Mouse (Mus musculus) kidney, embryonic 16.5 days (tissue): ENCODE results near the gene Desi2. TPM values are rescaled to one million over a fixed set of nuclear protein-coding genes. Genes with fewer than 3 reads are reported as not detected.
"Not testable (repeated sequence)": the region's sequence is repeated elsewhere in the genome, so short reads cannot be mapped to it uniquely, and the experiment has no call there.

ENCODE experiments used
- ATAC-seq: fragments of 200-750 bp; cut with Nextera tagmentation; 2 replicates; pipeline ENCODE4 v1.8.0; 2017; ENCODE audit warnings: moderate TSS enrichment; ENCODE audit not compliant: low FRiP score, low TSS enrichment
- H3K27ac ChIP-seq: fragments of 300-500 bp; sonication (generic); 2 replicates; pipeline ENCODE4 v1.5.1; 2014; ENCODE audit warnings: low read length
- H3K27me3 ChIP-seq: fragments of 300-500 bp; sonication (generic); 2 replicates; pipeline ENCODE4 v1.6.1; 2014; ENCODE audit warnings: low read length, control low read depth, mixed read lengths; ENCODE audit not compliant: insufficient read depth
- H3K36me3 ChIP-seq: fragments of 300-500 bp; sonication (generic); 2 replicates; pipeline ENCODE4 v1.6.1; 2014; ENCODE audit warnings: low read length, control low read depth, mixed read lengths; ENCODE audit not compliant: insufficient read depth
- H3K4me1 ChIP-seq: fragments of 300-500 bp; sonication (generic); 2 replicates; pipeline ENCODE4 v1.6.1; 2014; ENCODE audit warnings: low read length, control low read depth, mixed read lengths; ENCODE audit not compliant: insufficient read depth
- H3K4me2 ChIP-seq: fragments of 300-500 bp; sonication (generic); replicated peaks from 2 replicates; pipeline ENCODE4 v1.6.1; 2014; ENCODE audit warnings: low read depth, low read length
- H3K4me3 ChIP-seq: fragments of 300-500 bp; sonication (generic); 2 replicates; pipeline ENCODE4 v1.5.1; 2014; ENCODE audit warnings: mild to moderate bottlenecking, low read length
- H3K9ac ChIP-seq: fragments of 300-500 bp; sonication (generic); replicated peaks from 2 replicates; pipeline ENCODE4 v1.6.1; 2014; ENCODE audit warnings: low read length
- H3K9me3 ChIP-seq: fragments of 300-500 bp; sonication (generic); 2 replicates; pipeline ENCODE4 v1.6.1; 2016; ENCODE audit warnings: low read length, control low read depth
- WGBS: fragments of 180-500 bp; shearing (Covaris S2); extraction: QIAGEN DNeasy Blood & Tissue Kit; methylation state at CpG from one replicate; pipeline ENCODE4 v1.1.7; 2014; 5-methylcytosine and 5-hydroxymethylcytosine counted together
- polyA plus RNA-seq: library from polyadenylated mRNA; unstranded; fragments of >200 nt; fragmentation: Nextera tagmentation; extraction: Ambion mirVana; gene quantifications from 2 replicates; pipeline ENCODE4 v1.2.1, GENCODE M21; 2015

Gene Desi2
- polyA plus RNA-seq, 1 experiment from 2014 or later = 18.5 TPM

- 88% methylated on average over 4 of the region's 4 CpGs for WGBS
- Histone ChIP-seq H3K4me3 (no peak overlapping the region), H3K27me3 (no peaks in the 10 kb centered on the region), H3K4me1 (no peaks in the 10 kb centered on the region), H3K27ac (no peak overlapping the region), H3K9me3 (no peaks in the 10 kb centered on the region), H3K36me3 (peaks cover 31% of the 10 kb centered on the region), H3K9ac (no peak overlapping the region), H3K4me2 (no peak overlapping the region)
- ATAC-seq = no peak
Measured at GRCm38 (mm10) chr1:178254598-178254997, 67.4 kb downstream of the Desi2 start.

GRCm38 (mm10) chr1:178256351-178256750, 69.1 kb downstream of the Desi2 start:
- no peaks in the 10 kb centered on the region for H3K4me1 ChIP-seq
- H3K9ac ChIP-seq = no peak overlapping the region
- no peak for ATAC-seq
- no peak overlapping the region for H3K4me2 ChIP-seq
- no peaks in the 10 kb centered on the region for H3K27me3 ChIP-seq
- no peak overlapping the region for H3K27ac ChIP-seq
- WGBS = 96% methylated on average over 4 of the region's 4 CpGs
- H3K36me3 ChIP-seq = peaks cover 18% of the 10 kb centered on the region; the same call in 1 of the 2 replicates
- no peaks in the 10 kb centered on the region for H3K9me3 ChIP-seq
- H3K4me3 ChIP-seq = no peak overlapping the region

- H3K4me3 ChIP-seq = no peak overlapping the region
- H3K4me2 ChIP-seq = no peak overlapping the region
- no peaks in the 10 kb centered on the region for H3K27me3 ChIP-seq
- H3K27ac ChIP-seq = no peak overlapping the region
- ATAC-seq = no peak
- H3K9me3 ChIP-seq = no peaks in the 10 kb centered on the region
- H3K4me1 ChIP-seq = no peaks in the 10 kb centered on the region
- H3K9ac ChIP-seq = no peak overlapping the region
- peaks cover 12% of the 10 kb centered on the region; the same call in 1 of the 2 replicates for H3K36me3 ChIP-seq
- 87% methylated on average over 2 of the region's 2 CpGs for WGBS
Measured at GRCm38 (mm10) chr1:178258821-178259220, 71.6 kb downstream of the Desi2 start.

- H3K4me3 ChIP-seq, H3K4me2 ChIP-seq, H3K27me3 ChIP-seq, H3K27ac ChIP-seq, ATAC-seq, H3K36me3 ChIP-seq, H3K4me1 ChIP-seq, H3K9ac ChIP-seq, H3K9me3 ChIP-seq: not testable (repeated sequence)
- WGBS = 94% methylated on average over 3 of the region's 3 CpGs
Measured at GRCm38 (mm10) chr1:178265381-178265780, 78.2 kb downstream of the Desi2 start.

- no peak overlapping the region for H3K4me2 ChIP-seq
- no peak overlapping the region for H3K9ac ChIP-seq
- H3K4me3 ChIP-seq = no peak overlapping the region
- WGBS = 68% methylated on average over 6 of the region's 6 CpGs
- H3K27ac ChIP-seq = no peak overlapping the region
- no peaks in the 10 kb centered on the region for H3K27me3 ChIP-seq
- peaks cover 5% of the 10 kb centered on the region; the same call in 1 of the 2 replicates for H3K4me1 ChIP-seq
- H3K36me3 ChIP-seq = no peaks in the 10 kb centered on the region
- no peaks in the 10 kb centered on the region for H3K9me3 ChIP-seq
- no peak for ATAC-seq
Measured at GRCm38 (mm10) chr1:178270635-178271034, 83.4 kb downstream of the Desi2 start.

GRCm38 (mm10) chr1:178275174-178275730, 88.0 kb downstream of the Desi2 start:
- no peaks in the 10 kb centered on the region for H3K9me3 ChIP-seq
- H3K36me3 ChIP-seq = no peaks in the 10 kb centered on the region
- no peak overlapping the region for H3K27ac ChIP-seq
- H3K4me2 ChIP-seq = peak overlapping the region; percentile 77
- peaks cover 7% of the 10 kb centered on the region; the same call in 1 of the 2 replicates for H3K4me1 ChIP-seq
- WGBS = 14% methylated on average over 9 of the region's 9 CpGs
- H3K4me3 ChIP-seq = peak overlapping the region; percentile 65
- peak; percentile 13; the same call in 1 of the 2 replicates for ATAC-seq
- H3K27me3 ChIP-seq = no peaks in the 10 kb centered on the region
- no peak overlapping the region for H3K9ac ChIP-seq

GRCm38 (mm10) chr1:178275738-178276053, 88.5 kb downstream of the Desi2 start:
- H3K27ac ChIP-seq = no peak overlapping the region
- 2% methylated on average over 11 of the region's 11 CpGs for WGBS

GRCm38 (mm10) chr1:178276054-178276911, 89.1 kb downstream of the Desi2 start:
- WGBS = under 1% methylated on average over 78 of the region's 87 CpGs
- no peaks in the 10 kb centered on the region for H3K27me3 ChIP-seq
- peak overlapping the region; percentile 83 for H3K9ac ChIP-seq
- peak; percentile 87 for ATAC-seq
- no peak overlapping the region; the same call in 1 of the 2 replicates for H3K27ac ChIP-seq
- peak overlapping the region; percentile 77 for H3K4me2 ChIP-seq
- H3K4me3 ChIP-seq = peak overlapping the region; percentile 65
- H3K36me3 ChIP-seq = no peaks in the 10 kb centered on the region
- H3K9me3 ChIP-seq = no peaks in the 10 kb centered on the region
- peaks cover 7% of the 10 kb centered on the region; the same call in 1 of the 2 replicates for H3K4me1 ChIP-seq

More at GRCm38 (mm10) chr1:178275738-178276053, 88.5 kb downstream of the Desi2 start:
- Histone ChIP-seq H3K4me1 (peaks cover 7% of the 10 kb centered on the region; the same call in 1 of the 2 replicates), H3K27me3 (no peaks in the 10 kb centered on the region), H3K4me3 (peak overlapping the region; percentile 65), H3K36me3 (no peaks in the 10 kb centered on the region), H3K9me3 (no peaks in the 10 kb centered on the region), H3K4me2 (peak overlapping the region; percentile 77), H3K9ac (peak overlapping the region; percentile 83)
- peak; percentile 58 for ATAC-seq

- not testable (repeated sequence) for H3K4me2 ChIP-seq, H3K9ac ChIP-seq, H3K27me3 ChIP-seq, H3K36me3 ChIP-seq, H3K4me3 ChIP-seq, H3K4me1 ChIP-seq, ATAC-seq, H3K27ac ChIP-seq, H3K9me3 ChIP-seq
- 92% methylated on average over 3 of the region's 3 CpGs for WGBS
Measured at GRCm38 (mm10) chr1:178283314-178283713, 96.1 kb downstream of the Desi2 start.
